Mouse (Mus musculus): ENCODE data around the gene Coq10a. TPM values are rescaled to one million over a fixed set of nuclear protein-coding genes. Genes with fewer than 3 reads are reported as not detected.
"Not testable (repeated sequence)": the region's sequence is repeated elsewhere in the genome, so short reads cannot be mapped to it uniquely, and the experiment has no call there.

Coq10a gene
- polyA plus RNA-seq, 1 experiment from 2014 or later = 24.1 TPM

GRCm38 (mm10) chr10:128335582-128335981, 33.2 kb downstream of the Coq10a start:
- WGBS = 4% methylated on average over 4 of the region's 4 CpGs
- Histone ChIP-seq H3K4me1 (ENCODE audit: control insufficient read depth, insufficient read depth, low read length) (peaks cover 9% of the 10 kb centered on the region), H3K4me3 (ENCODE audit: low read depth, low read length) (no peak overlapping the region), H3K27me3 (ENCODE audit: control insufficient read depth, insufficient read depth, low read length) (no peaks in the 10 kb centered on the region), H3K27ac (ENCODE audit: low read depth, low read length) (no peak overlapping the region), H3K36me3 (ENCODE audit: control insufficient read depth, insufficient read depth, low read length) (no peaks in the 10 kb centered on the region), H3K9me3 (ENCODE audit: control insufficient read depth, low read length) (no peaks in the 10 kb centered on the region), H3K9ac (ENCODE audit: low read length) (no peak overlapping the region), H3K4me2 (ENCODE audit: low read depth) (no peak overlapping the region)
- ATAC-seq (ENCODE audit: insufficient read depth, low FRiP score, low TSS enrichment) (no peak), DNase-seq (ENCODE audit: low spot score) (peak; percentile 73)

GRCm38 (mm10) chr10:128332358-128333249, 36.2 kb downstream of the Coq10a start:
- H3K4me3 ChIP-seq (ENCODE audit: low read depth, low read length); H3K27ac ChIP-seq (ENCODE audit: low read depth, low read length); ATAC-seq (ENCODE audit: insufficient read depth, low FRiP score, low TSS enrichment); H3K36me3 ChIP-seq (ENCODE audit: control insufficient read depth, insufficient read depth, low read length); H3K27me3 ChIP-seq (ENCODE audit: control insufficient read depth, insufficient read depth, low read length); DNase-seq (ENCODE audit: low spot score); H3K4me1 ChIP-seq (ENCODE audit: control insufficient read depth, insufficient read depth, low read length); H3K4me2 ChIP-seq (ENCODE audit: low read depth); H3K9ac ChIP-seq (ENCODE audit: low read length); H3K9me3 ChIP-seq (ENCODE audit: control insufficient read depth, low read length): not testable (repeated sequence)
- 82% methylated on average over 6 of the region's 6 CpGs for WGBS

DNA sequence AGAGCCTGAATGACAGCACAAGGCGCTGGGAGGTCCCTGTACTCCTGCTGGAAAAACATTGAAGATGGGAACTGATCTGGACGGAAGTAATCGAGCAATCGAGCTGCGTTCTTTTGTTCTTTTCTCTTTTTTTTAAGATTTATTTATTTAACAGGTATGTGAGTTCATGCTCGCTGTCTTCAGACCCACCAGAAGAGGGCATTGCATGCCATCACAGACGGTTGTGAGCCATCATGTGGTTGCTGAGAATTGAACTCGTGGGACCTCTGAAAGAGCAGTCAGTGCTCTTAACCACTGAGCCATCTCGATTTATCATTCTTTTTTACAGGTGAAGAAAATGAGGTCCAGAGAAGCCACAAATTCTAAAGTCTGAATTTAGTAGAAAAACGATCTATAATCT, 41.2 kb downstream of the Coq10a start:
- Histone ChIP-seq H3K27me3 (ENCODE audit: control insufficient read depth, insufficient read depth, low read length) (no peaks in the 10 kb centered on the region), H3K9me3 (ENCODE audit: control insufficient read depth, low read length) (no peaks in the 10 kb centered on the region), H3K9ac (ENCODE audit: low read length) (no peak overlapping the region), H3K4me3 (ENCODE audit: low read depth, low read length) (no peak overlapping the region), H3K27ac (ENCODE audit: low read depth, low read length) (no peak overlapping the region), H3K4me1 (ENCODE audit: control insufficient read depth, insufficient read depth, low read length) (peaks cover 4% of the 10 kb centered on the region; the same call in 1 of the 2 replicates), H3K4me2 (ENCODE audit: low read depth) (no peak overlapping the region), H3K36me3 (ENCODE audit: control insufficient read depth, insufficient read depth, low read length) (peaks cover 13% of the 10 kb centered on the region)
- whole genome bisulfite sequencing = 91% methylated on average over 10 of the region's 10 CpGs
- ATAC-seq (ENCODE audit: insufficient read depth, low FRiP score, low TSS enrichment) = no peak
- no peak for DNase-seq (ENCODE audit: low spot score)

DNA sequence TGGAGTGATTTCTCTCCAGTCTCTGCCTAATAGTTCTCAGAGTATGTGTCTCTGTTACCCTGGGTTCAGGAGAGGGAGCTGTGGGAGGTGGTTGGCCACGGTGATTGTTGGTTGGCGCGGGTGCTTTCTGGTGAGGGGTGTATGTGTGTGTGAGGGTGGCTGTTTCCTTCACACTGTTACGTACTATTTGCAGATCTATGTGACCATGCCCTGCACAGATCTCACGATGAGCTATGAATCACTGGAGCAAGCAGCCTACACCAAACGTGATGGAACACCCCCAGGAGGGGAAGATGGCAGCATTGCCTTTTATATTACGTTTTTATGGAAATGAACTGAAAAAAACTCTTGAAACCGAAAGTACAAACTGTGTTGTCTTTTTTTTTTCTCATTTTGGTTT, 42.0 kb downstream of the Coq10a start:
- WGBS = 93% methylated on average over 8 of the region's 8 CpGs
- Histone ChIP-seq H3K4me3 (ENCODE audit: low read depth, low read length) (no peak overlapping the region), H3K9ac (ENCODE audit: low read length) (no peak overlapping the region), H3K27ac (ENCODE audit: low read depth, low read length) (no peak overlapping the region), H3K36me3 (ENCODE audit: control insufficient read depth, insufficient read depth, low read length) (peaks cover 13% of the 10 kb centered on the region), H3K27me3 (ENCODE audit: control insufficient read depth, insufficient read depth, low read length) (no peaks in the 10 kb centered on the region), H3K9me3 (ENCODE audit: control insufficient read depth, low read length) (no peaks in the 10 kb centered on the region), H3K4me1 (ENCODE audit: control insufficient read depth, insufficient read depth, low read length) (peaks cover 4% of the 10 kb centered on the region; the same call in 1 of the 2 replicates), H3K4me2 (ENCODE audit: low read depth) (no peak overlapping the region)
- DNase-seq (ENCODE audit: low spot score) (no peak), ATAC-seq (ENCODE audit: insufficient read depth, low FRiP score, low TSS enrichment) (no peak)

- no peak for DNase-seq (ENCODE audit: low spot score)
- H3K27ac ChIP-seq (ENCODE audit: low read depth, low read length) = no peak overlapping the region
- peak overlapping the region; percentile 89 for H3K4me2 ChIP-seq (ENCODE audit: low read depth)
Observed at GRCm38 (mm10) chr10:128323516-128323915, 45.3 kb downstream of the Coq10a start.

GRCm38 (mm10) chr10:128322141-128323108, 46.4 kb downstream of the Coq10a start, which contains the start of gene Cnpy2:
Cnpy2 (plus strand) TSS chr10:128322459.
- Histone ChIP-seq H3K9ac (ENCODE audit: low read length) (peak within 1 kb of the TSS; percentile 96), H3K4me1 (ENCODE audit: control insufficient read depth, insufficient read depth, low read length) (peaks cover 4% of the 10 kb centered on the region; the same call in 1 of the 2 replicates), H3K36me3 (ENCODE audit: control insufficient read depth, insufficient read depth, low read length) (peaks cover 17% of the 10 kb centered on the region), H3K27me3 (ENCODE audit: control insufficient read depth, insufficient read depth, low read length) (no peaks in the 10 kb centered on the region), H3K4me2 (ENCODE audit: low read depth) (peak within 1 kb of the TSS; percentile 89), H3K9me3 (ENCODE audit: control insufficient read depth, low read length) (no peaks in the 10 kb centered on the region), H3K4me3 (ENCODE audit: low read depth, low read length) (peak within 1 kb of the TSS; percentile 79), H3K27ac (ENCODE audit: low read depth, low read length) (peak within 1 kb of the TSS; percentile 86)
- WGBS = 0% methylated on average over 40 of the region's 40 CpGs
- peak; percentile 96 for DNase-seq (ENCODE audit: low spot score)
- peak; percentile 98 for ATAC-seq (ENCODE audit: insufficient read depth, low FRiP score, low TSS enrichment)

More at GRCm38 (mm10) chr10:128323516-128323915, 45.3 kb downstream of the Coq10a start:
- no peaks in the 10 kb centered on the region for H3K9me3 ChIP-seq (ENCODE audit: control insufficient read depth, low read length)
- peaks cover 17% of the 10 kb centered on the region for H3K36me3 ChIP-seq (ENCODE audit: control insufficient read depth, insufficient read depth, low read length)
- H3K4me3 ChIP-seq (ENCODE audit: low read depth, low read length) = peak overlapping the region; percentile 79
- 80% methylated on average over 8 of the region's 8 CpGs for WGBS
- H3K4me1 ChIP-seq (ENCODE audit: control insufficient read depth, insufficient read depth, low read length) = peaks cover 4% of the 10 kb centered on the region; the same call in 1 of the 2 replicates
- H3K27me3 ChIP-seq (ENCODE audit: control insufficient read depth, insufficient read depth, low read length) = no peaks in the 10 kb centered on the region
- no peak for ATAC-seq (ENCODE audit: insufficient read depth, low FRiP score, low TSS enrichment)
- peak overlapping the region; percentile 96 for H3K9ac ChIP-seq (ENCODE audit: low read length)

DNA sequence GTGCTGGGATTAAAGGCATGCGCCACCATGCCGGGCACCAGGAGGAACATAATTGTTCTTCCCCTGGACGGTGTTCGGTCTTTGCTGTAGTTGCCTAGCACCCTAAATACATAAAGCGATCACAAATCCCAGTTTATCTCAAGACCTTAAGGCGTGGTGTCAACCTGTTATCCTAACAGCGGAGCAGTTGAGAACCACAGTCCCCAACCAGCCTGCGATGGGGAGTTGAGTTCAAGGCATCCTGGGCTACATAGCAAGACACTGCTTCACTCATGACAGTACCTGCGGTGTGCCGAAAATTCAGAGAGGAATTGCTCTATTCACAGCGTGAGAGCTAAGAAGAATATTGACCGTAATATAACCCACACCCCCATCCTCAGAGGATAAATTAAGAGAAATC, 47.2 kb downstream of the Coq10a start:
- 64% methylated on average over 12 of the region's 12 CpGs for WGBS
- peak overlapping the region; percentile 48; the same call in 1 of the 2 replicates for H3K9ac ChIP-seq (ENCODE audit: low read length)
- ATAC-seq (ENCODE audit: insufficient read depth, low FRiP score, low TSS enrichment) = no peak

DNA sequence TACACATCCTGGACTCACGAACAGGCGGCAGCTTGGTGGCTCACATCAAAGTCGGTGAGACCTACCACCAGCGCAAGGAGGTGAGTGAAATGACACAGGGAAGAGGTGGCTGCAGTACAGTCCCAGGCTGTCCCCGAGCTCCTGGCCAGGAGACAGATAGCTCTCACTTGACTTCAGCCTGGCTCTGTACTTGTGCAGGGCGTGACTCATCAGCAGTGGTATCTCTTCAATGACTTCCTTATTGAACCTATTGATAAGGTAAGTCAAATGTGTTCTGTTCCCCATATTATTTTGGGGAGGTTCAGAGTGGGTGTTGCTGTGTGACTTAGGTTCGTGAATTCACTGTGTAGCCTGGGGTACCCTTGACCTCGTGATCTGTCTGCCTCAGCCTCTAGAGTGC, 53.2 kb downstream of the Coq10a start:
- DNase-seq (ENCODE audit: low spot score) (no peak), ATAC-seq (ENCODE audit: insufficient read depth, low FRiP score, low TSS enrichment) (no peak)
- no peak overlapping the region for H3K9ac ChIP-seq (ENCODE audit: low read length)
- no peak overlapping the region for H3K27ac ChIP-seq (ENCODE audit: low read depth, low read length)
- H3K4me1 ChIP-seq (ENCODE audit: control insufficient read depth, insufficient read depth, low read length) = no peaks in the 10 kb centered on the region
- H3K4me3 ChIP-seq (ENCODE audit: low read depth, low read length) = no peak overlapping the region
- peaks cover 21% of the 10 kb centered on the region for H3K36me3 ChIP-seq (ENCODE audit: control insufficient read depth, insufficient read depth, low read length)
- H3K27me3 ChIP-seq (ENCODE audit: control insufficient read depth, insufficient read depth, low read length) = no peaks in the 10 kb centered on the region
- no peak overlapping the region for H3K4me2 ChIP-seq (ENCODE audit: low read depth)
- H3K9me3 ChIP-seq (ENCODE audit: control insufficient read depth, low read length) = no peaks in the 10 kb centered on the region
- 93% methylated on average over 8 of the region's 8 CpGs for WGBS

More for the DNA sequence above, 47.2 kb downstream of the Coq10a start:
- peaks cover 4% of the 10 kb centered on the region; the same call in 1 of the 2 replicates for H3K4me1 ChIP-seq (ENCODE audit: control insufficient read depth, insufficient read depth, low read length)
- H3K9me3 ChIP-seq (ENCODE audit: control insufficient read depth, low read length) = no peaks in the 10 kb centered on the region
- no peak for DNase-seq (ENCODE audit: low spot score)
- peaks cover 11% of the 10 kb centered on the region for H3K36me3 ChIP-seq (ENCODE audit: control insufficient read depth, insufficient read depth, low read length)
- H3K27ac ChIP-seq (ENCODE audit: low read depth, low read length) = no peak overlapping the region
- H3K4me2 ChIP-seq (ENCODE audit: low read depth) = peak overlapping the region; percentile 89
- no peaks in the 10 kb centered on the region for H3K27me3 ChIP-seq (ENCODE audit: control insufficient read depth, insufficient read depth, low read length)
- peak overlapping the region; percentile 79; the same call in 1 of the 2 replicates for H3K4me3 ChIP-seq (ENCODE audit: low read depth, low read length)
